Mouse (Mus musculus): ENCODE results near the gene Stoml1. TPM values are rescaled to one million over a fixed set of nuclear protein-coding genes. Genes with fewer than 3 reads are reported as not detected.

The Stoml1 gene
- polyA plus RNA-seq, 1 experiment from 2014 or later, result 19.4 TPM

DNA sequence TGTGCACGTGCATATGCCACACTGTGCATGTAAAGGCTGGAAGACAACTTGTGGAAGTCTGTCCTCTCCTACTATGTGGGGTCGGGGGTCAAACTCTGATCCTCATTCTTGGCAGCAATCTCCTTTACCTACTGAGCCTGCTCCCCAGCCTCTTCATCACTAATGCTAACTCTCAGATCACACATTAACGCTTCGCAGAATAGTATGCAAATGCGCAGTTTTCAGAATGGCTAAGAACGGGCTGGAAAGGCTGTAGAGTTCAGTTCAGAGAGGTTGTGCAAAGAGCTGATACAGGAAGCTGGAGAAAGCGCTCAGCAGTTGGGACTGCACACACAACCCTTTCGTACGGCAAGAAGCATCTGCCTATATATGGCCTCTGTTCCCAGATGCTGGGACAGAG lies 19.9 kb downstream of the Stoml1 start:
- H3K4me2 ChIP-seq, result no peak overlapping the region
- H3K27me3 ChIP-seq (ENCODE audit: control insufficient read depth, insufficient read depth, low read length), result no peaks in the 10 kb centered on the region
- H3K9ac ChIP-seq (ENCODE audit: low read depth, low read length), result no peak overlapping the region
- 70% methylated on average over 9 of the region's 9 CpGs for WGBS (ENCODE audit: insufficient replicate concordance)
- H3K9me3 ChIP-seq (replicated peaks; ENCODE audit: control insufficient read depth, low read length), result no peaks in the 10 kb centered on the region
- H3K27ac ChIP-seq (ENCODE audit: low read depth, low read length), result no peak overlapping the region
- peaks cover 17% of the 10 kb centered on the region for H3K4me1 ChIP-seq (ENCODE audit: control insufficient read depth, insufficient read depth, low read length)
- ATAC-seq (replicated peaks; ENCODE audit: insufficient number of reproducible peaks, low FRiP score, low TSS enrichment), result no peak
- no peaks in the 10 kb centered on the region for H3K36me3 ChIP-seq (ENCODE audit: control insufficient read depth, insufficient read depth, low read length)
- no peak overlapping the region for H3K4me3 ChIP-seq (ENCODE audit: low read depth, low read length)

DNA sequence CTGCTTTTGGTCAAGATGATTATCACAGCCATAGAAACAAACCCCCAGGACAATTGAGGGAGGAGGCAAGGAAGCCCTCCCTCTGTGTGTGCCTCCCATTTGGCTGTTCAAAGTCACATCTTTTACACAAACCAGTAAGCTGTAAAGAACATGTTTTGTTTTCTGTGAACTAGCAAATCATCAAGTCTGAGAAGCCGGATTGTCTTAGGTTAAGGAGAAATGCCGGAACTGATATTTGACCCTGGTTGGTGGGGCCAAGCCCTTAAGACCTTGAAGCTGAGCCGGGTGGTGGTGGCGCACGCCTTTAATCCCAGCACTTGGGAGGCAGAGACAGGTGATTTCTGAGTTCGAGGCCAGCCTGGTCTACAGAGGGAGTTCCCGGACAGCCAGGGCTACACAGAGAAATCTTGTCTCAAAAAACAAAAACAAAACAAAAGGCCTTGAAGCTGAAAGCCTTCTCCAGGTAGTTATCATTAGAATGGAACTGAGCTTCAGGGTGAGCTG lies 21.2 kb downstream of the Stoml1 start:
- peak overlapping the region; percentile 85; the same call in 1 of the 2 replicates for H3K27ac ChIP-seq (ENCODE audit: low read depth, low read length)
- WGBS (ENCODE audit: insufficient replicate concordance), result 77% methylated on average over 7 of the region's 7 CpGs
- H3K9me3 ChIP-seq (replicated peaks; ENCODE audit: control insufficient read depth, low read length), result no peaks in the 10 kb centered on the region
- peaks cover 17% of the 10 kb centered on the region for H3K4me1 ChIP-seq (ENCODE audit: control insufficient read depth, insufficient read depth, low read length)
- ATAC-seq (replicated peaks; ENCODE audit: insufficient number of reproducible peaks, low FRiP score, low TSS enrichment), result no peak
- no peaks in the 10 kb centered on the region for H3K27me3 ChIP-seq (ENCODE audit: control insufficient read depth, insufficient read depth, low read length)
- no peaks in the 10 kb centered on the region for H3K36me3 ChIP-seq (ENCODE audit: control insufficient read depth, insufficient read depth, low read length)
- H3K4me3 ChIP-seq (ENCODE audit: low read depth, low read length), result no peak overlapping the region
- H3K4me2 ChIP-seq, result no peak overlapping the region
- H3K9ac ChIP-seq (ENCODE audit: low read depth, low read length), result no peak overlapping the region

DNA sequence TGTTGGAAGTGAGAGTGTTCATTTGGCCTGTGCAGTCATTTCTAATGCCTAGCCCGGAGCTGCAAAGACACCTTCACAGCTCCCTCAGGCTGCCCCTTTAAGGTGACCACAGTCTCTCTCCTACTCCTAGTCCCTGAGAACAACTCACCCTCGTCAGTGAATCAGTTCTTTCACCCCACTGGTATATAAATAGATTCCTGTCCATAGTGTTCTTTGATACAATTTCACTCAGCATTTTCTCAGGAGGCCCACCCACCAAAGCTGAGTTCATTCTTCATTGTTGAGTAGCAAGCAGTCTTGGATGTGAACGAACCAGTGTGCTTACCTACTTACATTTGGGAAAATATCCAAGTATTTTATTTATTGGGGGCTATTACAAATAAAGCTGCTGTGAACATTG lies 21.7 kb downstream of the Stoml1 start:
- no peak overlapping the region for H3K4me3 ChIP-seq (ENCODE audit: low read depth, low read length)
- 35% methylated on average over 3 of the region's 3 CpGs for WGBS (ENCODE audit: insufficient replicate concordance)
- H3K27me3 ChIP-seq (ENCODE audit: control insufficient read depth, insufficient read depth, low read length), result no peaks in the 10 kb centered on the region
- H3K4me1 ChIP-seq (ENCODE audit: control insufficient read depth, insufficient read depth, low read length), result peaks cover 17% of the 10 kb centered on the region
- H3K9ac ChIP-seq (ENCODE audit: low read depth, low read length), result no peak overlapping the region
- peak overlapping the region; percentile 85 for H3K27ac ChIP-seq (ENCODE audit: low read depth, low read length)
- H3K4me2 ChIP-seq, result no peak overlapping the region
- no peak for ATAC-seq (replicated peaks; ENCODE audit: insufficient number of reproducible peaks, low FRiP score, low TSS enrichment)
- H3K36me3 ChIP-seq (ENCODE audit: control insufficient read depth, insufficient read depth, low read length), result no peaks in the 10 kb centered on the region
- H3K9me3 ChIP-seq (replicated peaks; ENCODE audit: control insufficient read depth, low read length), result no peaks in the 10 kb centered on the region

GRCm38 (mm10) chr9:58275115-58275774 lies 22.3 kb downstream of the Stoml1 start:
- H3K9ac ChIP-seq (ENCODE audit: low read depth, low read length), result peak overlapping the region; percentile 63; the same call in 1 of the 2 replicates
- H3K9me3 ChIP-seq (replicated peaks; ENCODE audit: control insufficient read depth, low read length), result no peaks in the 10 kb centered on the region
- H3K27me3 ChIP-seq (ENCODE audit: control insufficient read depth, insufficient read depth, low read length), result no peaks in the 10 kb centered on the region
- WGBS (ENCODE audit: insufficient replicate concordance), result 14% methylated on average over 8 of the region's 8 CpGs
- H3K4me3 ChIP-seq (ENCODE audit: low read depth, low read length), result no peak overlapping the region
- peak overlapping the region; percentile 49 for H3K4me2 ChIP-seq
- peak; percentile 71; the same call in 1 of the 2 replicates for ATAC-seq (replicated peaks; ENCODE audit: insufficient number of reproducible peaks, low FRiP score, low TSS enrichment)
- H3K36me3 ChIP-seq (ENCODE audit: control insufficient read depth, insufficient read depth, low read length), result no peaks in the 10 kb centered on the region
- H3K4me1 ChIP-seq (ENCODE audit: control insufficient read depth, insufficient read depth, low read length), result peaks cover 21% of the 10 kb centered on the region
- peak overlapping the region; percentile 85 for H3K27ac ChIP-seq (ENCODE audit: low read depth, low read length)

DNA sequence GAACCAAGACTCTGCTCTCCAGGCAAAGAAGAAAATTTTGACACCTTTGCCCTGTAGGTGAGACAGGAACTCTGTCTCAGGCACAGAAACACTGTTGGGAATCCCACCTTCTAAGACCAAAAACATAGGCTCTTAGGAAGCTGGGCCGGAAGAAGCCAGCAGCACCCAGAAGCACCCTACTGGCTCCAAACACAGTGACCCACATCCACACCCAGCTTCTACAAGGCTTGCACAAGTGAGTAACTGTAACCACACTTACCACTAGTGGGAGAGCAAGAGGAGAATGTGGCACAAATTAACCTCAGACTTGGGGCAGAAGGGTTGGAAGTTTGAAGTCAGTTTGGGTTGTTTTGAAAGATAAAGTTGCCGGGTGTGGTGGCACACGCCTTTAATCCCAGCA lies 22.8 kb downstream of the Stoml1 start:
- no peak overlapping the region for H3K4me3 ChIP-seq (ENCODE audit: low read depth, low read length)
- peak overlapping the region; percentile 85 for H3K27ac ChIP-seq (ENCODE audit: low read depth, low read length)
- H3K4me2 ChIP-seq, result peak overlapping the region; percentile 49
- peak overlapping the region; percentile 63; the same call in 1 of the 2 replicates for H3K9ac ChIP-seq (ENCODE audit: low read depth, low read length)
- H3K27me3 ChIP-seq (ENCODE audit: control insufficient read depth, insufficient read depth, low read length), result no peaks in the 10 kb centered on the region
- no peak for ATAC-seq (replicated peaks; ENCODE audit: insufficient number of reproducible peaks, low FRiP score, low TSS enrichment)
- no peaks in the 10 kb centered on the region for H3K9me3 ChIP-seq (replicated peaks; ENCODE audit: control insufficient read depth, low read length)
- H3K36me3 ChIP-seq (ENCODE audit: control insufficient read depth, insufficient read depth, low read length), result no peaks in the 10 kb centered on the region
- H3K4me1 ChIP-seq (ENCODE audit: control insufficient read depth, insufficient read depth, low read length), result peaks cover 25% of the 10 kb centered on the region
- WGBS (ENCODE audit: insufficient replicate concordance), result 65% methylated on average over 3 of the region's 3 CpGs

DNA sequence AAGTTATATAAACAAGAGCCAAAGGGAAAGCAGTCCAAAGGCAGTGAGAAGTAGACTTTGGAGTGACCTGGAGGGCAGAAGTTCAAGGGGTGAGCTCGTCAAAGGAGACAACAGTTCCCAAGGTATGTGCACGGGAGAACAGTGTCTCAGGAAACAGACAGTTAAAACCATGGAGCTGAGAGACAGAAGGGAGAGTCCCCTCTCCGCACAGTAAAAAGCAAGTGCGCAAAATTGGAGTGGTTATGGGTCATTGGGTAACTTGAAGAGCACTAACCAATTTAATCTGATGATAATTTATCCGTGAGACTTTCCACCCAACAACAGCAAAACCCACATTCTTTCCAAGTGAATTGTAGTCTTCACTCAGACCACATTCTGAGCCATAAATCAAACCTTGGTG lies 23.4 kb downstream of the Stoml1 start:
- ATAC-seq (replicated peaks; ENCODE audit: insufficient number of reproducible peaks, low FRiP score, low TSS enrichment), result no peak
- Histone ChIP-seq H3K27me3 (ENCODE audit: control insufficient read depth, insufficient read depth, low read length) (no peaks in the 10 kb centered on the region), H3K4me1 (ENCODE audit: control insufficient read depth, insufficient read depth, low read length) (peaks cover 25% of the 10 kb centered on the region), H3K4me2 (no peak overlapping the region), H3K4me3 (ENCODE audit: low read depth, low read length) (no peak overlapping the region), H3K27ac (ENCODE audit: low read depth, low read length) (no peak overlapping the region), H3K36me3 (ENCODE audit: control insufficient read depth, insufficient read depth, low read length) (no peaks in the 10 kb centered on the region), H3K9ac (ENCODE audit: low read depth, low read length) (no peak overlapping the region), H3K9me3 (replicated peaks; ENCODE audit: control insufficient read depth, low read length) (no peaks in the 10 kb centered on the region)
- WGBS (ENCODE audit: insufficient replicate concordance), result 68% methylated on average over 5 of the region's 5 CpGs

GRCm38 (mm10) chr9:58278313-58278712 lies 25.3 kb downstream of the Stoml1 start:
- WGBS (ENCODE audit: insufficient replicate concordance), result 87% methylated on average over 4 of the region's 4 CpGs
- Histone ChIP-seq H3K27me3 (ENCODE audit: control insufficient read depth, insufficient read depth, low read length) (no peaks in the 10 kb centered on the region), H3K4me2 (no peak overlapping the region), H3K27ac (ENCODE audit: low read depth, low read length) (no peak overlapping the region), H3K9ac (ENCODE audit: low read depth, low read length) (no peak overlapping the region), H3K4me3 (ENCODE audit: low read depth, low read length) (no peak overlapping the region), H3K9me3 (replicated peaks; ENCODE audit: control insufficient read depth, low read length) (no peaks in the 10 kb centered on the region), H3K4me1 (ENCODE audit: control insufficient read depth, insufficient read depth, low read length) (peaks cover 32% of the 10 kb centered on the region), H3K36me3 (ENCODE audit: control insufficient read depth, insufficient read depth, low read length) (no peaks in the 10 kb centered on the region)
- no peak for ATAC-seq (replicated peaks; ENCODE audit: insufficient number of reproducible peaks, low FRiP score, low TSS enrichment)

GRCm38 (mm10) chr9:58278821-58279723 lies 26.1 kb downstream of the Stoml1 start:
- 63% methylated on average over 4 of the region's 4 CpGs for WGBS (ENCODE audit: insufficient replicate concordance)
- H3K36me3 ChIP-seq (ENCODE audit: control insufficient read depth, insufficient read depth, low read length), result no peaks in the 10 kb centered on the region
- H3K9ac ChIP-seq (ENCODE audit: low read depth, low read length), result no peak overlapping the region
- no peak overlapping the region for H3K4me3 ChIP-seq (ENCODE audit: low read depth, low read length)
- H3K4me2 ChIP-seq, result no peak overlapping the region
- H3K27me3 ChIP-seq (ENCODE audit: control insufficient read depth, insufficient read depth, low read length), result no peaks in the 10 kb centered on the region
- H3K9me3 ChIP-seq (replicated peaks; ENCODE audit: control insufficient read depth, low read length), result no peaks in the 10 kb centered on the region
- ATAC-seq (replicated peaks; ENCODE audit: insufficient number of reproducible peaks, low FRiP score, low TSS enrichment), result no peak
- no peak overlapping the region for H3K27ac ChIP-seq (ENCODE audit: low read depth, low read length)
- peaks cover 32% of the 10 kb centered on the region for H3K4me1 ChIP-seq (ENCODE audit: control insufficient read depth, insufficient read depth, low read length)
